Mouse (Mus musculus) spleen, adult 2 months (tissue): ENCODE measurements around the gene Skp1a.

Experiments used
- CTCF ChIP-seq: fragments of 200-500 bp; IDR thresholded peaks from 2 replicates; pipeline ENCODE4 v1.5.1; 2011; ENCODE audit warnings: mild to moderate bottlenecking, inconsistent platforms; ENCODE audit not compliant: insufficient read depth, insufficient read length, insufficient replicate concordance; ENCODE audit errors: extremely low read depth
- POLR2A ChIP-seq: fragments of 200-500 bp; IDR thresholded peaks from 2 replicates; pipeline ENCODE4 v1.6.1; 2011; ENCODE audit warnings: low read depth, low read length, inconsistent platforms

GRCm38 (mm10) chr11:52274456-52275112, 42.8 kb downstream of the Skp1a start:
- no peak for TF ChIP-seq POLR2A
- TF ChIP-seq CTCF: no peak
